Comparison of ENCODE assay signal across 1 mouse cellular context in the genomic region with DNA sequence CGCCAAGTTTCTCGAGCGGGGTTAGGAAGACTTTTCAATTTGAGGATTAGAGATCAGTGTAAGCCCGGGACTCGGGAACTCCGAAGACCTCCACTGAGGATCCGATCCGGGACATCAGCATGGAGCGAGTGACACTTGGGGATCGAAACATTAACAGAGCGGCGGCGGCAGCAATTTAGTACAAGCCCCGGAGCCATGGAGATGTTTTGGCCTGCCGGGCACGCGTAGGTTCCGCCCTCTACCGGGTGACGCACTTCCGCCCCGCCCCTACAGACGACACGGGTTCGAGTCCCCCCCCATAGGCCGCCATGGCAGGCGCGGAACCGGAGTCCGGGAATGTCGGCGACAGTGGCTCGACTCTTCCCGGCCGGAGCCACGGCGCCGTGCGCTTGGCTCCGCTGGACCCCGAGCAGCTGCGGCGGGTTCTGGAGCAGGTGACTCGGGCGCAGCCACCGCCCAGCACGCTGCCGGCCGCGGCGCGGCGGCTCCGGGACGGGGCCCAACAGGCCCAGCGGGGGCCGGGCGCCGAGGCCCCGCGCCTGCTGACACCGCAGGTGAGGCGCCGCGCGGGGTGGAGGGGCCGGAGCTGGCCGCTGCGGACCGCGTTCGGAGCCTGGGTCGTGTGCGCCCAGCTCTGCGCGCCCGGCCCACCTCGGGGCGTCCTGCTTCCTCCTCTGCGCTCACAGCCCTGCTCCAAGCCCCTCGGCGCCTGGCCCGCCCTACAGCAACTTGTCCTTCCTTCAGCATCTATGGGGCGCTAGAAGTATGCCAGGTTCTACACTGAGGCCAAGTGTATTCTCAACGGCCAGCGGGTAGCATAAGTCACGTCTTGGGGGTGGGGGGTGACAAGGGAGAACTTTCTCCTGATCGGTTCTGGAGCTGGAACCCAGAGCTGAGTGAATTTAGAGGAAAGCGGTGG.
TF ChIP-seq lines count a peak whose summit lies in the region.

Zfp839 (plus strand) TSS at position 244 of the 919 bp plus-strand sequence.

TF ChIP-seq in MEL, 35 proteins besides CTCF, POLR2A, EP300 and RAD21 (continued from another document):
- no peak for TF ChIP-seq MEF2A (IDR thresholded peaks at IDR 0.05; ENCODE audit: extremely low read depth, insufficient replicate concordance, low read depth, low read length, poor library complexity, severe bottlenecking)
